22 mouse cellular contexts compared by ENCODE assay signal in genomic region chr16:97925760-97926159, GRCm38 (mm10). TPM values are rescaled to one million over a fixed set of nuclear protein-coding genes. Genes with fewer than 3 reads are reported as not detected.
DNase-seq lines count a peak whose midpoint lies in the region; TF ChIP-seq lines count a peak whose summit lies in the region.
"Had no signal": no experiment of that assay in that cellular context is flagged by ENCODE, and none has a peak within 500 bp of the region (broad histone marks: within the 10 kb centered on the region; RNA-seq: fewer than 3 reads in every experiment).

No protein-coding gene starts in this region.

- peaks cover 0 to 30% of the 10 kb centered on the region in 2 experiments; a peak in 2 of 4 replicates for H3K36me3 ChIP-seq in MEL (ENCODE audit: control insufficient read depth in 1 of 2, insufficient read depth in 2 of 2, low read length in 2 of 2)
- H3K36me3 ChIP-seq: G1E had no signal

- DNase-seq in heart, adult 11 months: peak; percentile 22
- no peak for DNase-seq in heart, postnatal 10 days
- DNase-seq in 3T3-L1 (ENCODE audit: low read depth, low spot score) (peak; percentile 21), 416B (ENCODE audit: low read depth) (peak; percentile 56), MEL (ENCODE audit: low read depth, low spot score) (no peak)
- DNase-seq in frontal cortex, adult 2 months (ENCODE audit: extremely low spot score in 1 of 2, low spot score in 1 of 2): no peak
- DNase-seq in kidney, postnatal 36 days: no peak
- DNase-seq in urinary bladder, postnatal 36 days (ENCODE audit: low spot score in 2 of 2): no peak
- DNase-seq: adrenal gland, adult 2 months; adrenal gland, adult 8-10 months; adrenal gland, postnatal 10 days; adrenal gland, postnatal 14 days; adrenal gland, postnatal 25 days; adrenal gland, postnatal 36 days; B cell, adult 2 months; cerebellum, adult 11 months; cerebellum, adult 11-12 months; cerebellum, adult 18-20 months; cerebellum, adult 2 months; cerebellum, adult 8-10 months had no signal

- TF ChIP-seq RAD21 in MEL (IDR thresholded peaks at IDR 0.05; ENCODE audit: low read depth, low read length): no peak

- intact Hi-C loops in heart, postnatal 10 days (cut with DNase I): no loop called here

- no peak overlapping the region for H3K4me3 ChIP-seq in MEL (ENCODE audit: control insufficient read depth in 1 of 2, insufficient read depth in 1 of 2, low read depth in 2 of 2, low read length in 2 of 2)

- TF ChIP-seq POLR2A in MEL (IDR thresholded peaks at IDR 0.05; ENCODE audit: control insufficient read depth in 1 of 2, insufficient read depth in 1 of 2, low read depth in 1 of 2, low read length in 2 of 2, poor library complexity in 1 of 2): no peak

- peak in 1 of 2 experiments; percentile 23; a peak in 2 of 4 replicates for TF ChIP-seq EP300 in MEL (IDR thresholded peaks at IDR 0.05; ENCODE audit: low read depth in 1 of 2, low read length in 2 of 2)

- H3K27me3 ChIP-seq in MEL (ENCODE audit: control insufficient read depth in 1 of 2, insufficient read depth in 2 of 2, low read length in 2 of 2): no peaks in the 10 kb centered on the region
- H3K27me3 ChIP-seq: Patski had no signal

- H3K9me3 ChIP-seq in MEL (replicated peaks; ENCODE audit: insufficient read depth, low read length): no peaks in the 10 kb centered on the region
- H3K9me3 ChIP-seq: G1E had no signal

- H3K79me2 ChIP-seq in MEL (ENCODE audit: control insufficient read depth, insufficient read depth, low read length, poor library complexity): peaks cover 4% of the 10 kb centered on the region

- H3K4me1 ChIP-seq in MEL (ENCODE audit: control insufficient read depth in 1 of 2, insufficient read depth in 2 of 2, low read length in 2 of 2): peaks cover 35 to 41% of the 10 kb centered on the region in 2 experiments

- H3K27ac ChIP-seq in MEL (ENCODE audit: control insufficient read depth, low read depth, low read length): no peak overlapping the region

- no peak for TF ChIP-seq CTCF in MEL (IDR thresholded peaks at IDR 0.05 in 2 of 3, conservative IDR thresholded peaks at IDR 0.05 in 1 of 3; ENCODE audit: control insufficient read depth in 1 of 3, insufficient read depth in 1 of 3, low read depth in 2 of 3, low read length in 3 of 3, poor library complexity in 1 of 3, severe bottlenecking in 1 of 3)

- no peak overlapping the region for H3K9ac ChIP-seq in MEL (ENCODE audit: control insufficient read depth, low read depth, low read length, poor library complexity, severe bottlenecking)

TF ChIP-seq in MEL, 35 proteins besides CTCF, POLR2A, EP300 and RAD21:
- no peak for TF ChIP-seq NELFE (IDR thresholded peaks at IDR 0.05; ENCODE audit: low read depth, low read length)
- peak; percentile 67; the same call in 1 of the 2 replicates for TF ChIP-seq GATA1 (IDR thresholded peaks at IDR 0.05; ENCODE audit: low read depth, low read length)

RNA-seq across cellular contexts. Expression of gene C2cd2, which starts 36.6 kb away (rescaled TPM):
- 10 to 100 TPM; 23.4 to 26.6 TPM for total RNA-seq in heart, postnatal 10 days (2021)
- 8.9 and 12.4 TPM in 2 replicates for total RNA-seq in MEL (2012; rRNA removed)
- polyA plus RNA-seq in MEL (2012; ENCODE audit: insufficient read depth in 1 of 2, insufficient read length in 2 of 2, low read depth in 1 of 2, low replicate concordance in 2 of 2, missing spikeins in 1 of 2): 10 to 100 TPM in 1 of 2 experiments, not detected in 1; 20.7 TPM
- polyA plus RNA-seq in frontal cortex, adult 2 months (2012; rRNA removed): 9.7 and 10.4 TPM in 2 replicates

RNA-seq across cellular contexts. Expression of gene Zbtb21, which starts 36.7 kb away (rescaled TPM):
- 10 to 100 TPM; 12.2 to 12.4 TPM for total RNA-seq in heart, postnatal 10 days (2021)
- total RNA-seq in MEL (2012; rRNA removed): 7.3 and 9.4 TPM in 2 replicates
- 1 to 10 TPM in 1 of 2 experiments, not detected in 1; 9.6 TPM for polyA plus RNA-seq in MEL (2012; ENCODE audit: insufficient read depth in 1 of 2, insufficient read length in 2 of 2, low read depth in 1 of 2, low replicate concordance in 2 of 2, missing spikeins in 1 of 2)
- 16.3 and 18.2 TPM in 2 replicates for polyA plus RNA-seq in frontal cortex, adult 2 months (2012; rRNA removed)

Comparison
In these comparisons a context has a peak if more than half of its experiments do, and no peak if none do; other contexts are left out.
1. DNase-seq: peak in heart, adult 11 months (single experiment), 3T3-L1 (single experiment) and 416B (single experiment); none in heart, postnatal 10 days (0 of 2), MEL (single experiment), frontal cortex, adult 2 months (0 of 2), kidney, postnatal 36 days (0 of 2) and urinary bladder, postnatal 36 days (0 of 2).